Comparison of ENCODE assay signal across 17 mouse cellular contexts in genomic region chr11:111022681-111023281, GRCm38 (mm10). TPM values are rescaled to one million over a fixed set of nuclear protein-coding genes. Genes with fewer than 3 reads are reported as not detected.
DNase-seq lines count a peak whose midpoint lies in the region; ATAC-seq and TF ChIP-seq lines count a peak whose summit lies in the region.
"Had no signal": no experiment of that assay in that cellular context is flagged by ENCODE, and none has a peak within 500 bp of the region (broad histone marks: within the 10 kb centered on the region; RNA-seq: fewer than 3 reads in every experiment).

No protein-coding gene starts in this region.

- 32% methylated on average over 8 of the region's 8 CpGs for WGBS in forebrain, embryonic 11.5 days
- 22% methylated on average over 8 of the region's 8 CpGs for WGBS in forebrain, embryonic 15.5 days
- WGBS in forebrain, embryonic 14.5 days = 25% methylated on average over 8 of the region's 8 CpGs
- 51% methylated on average over 8 of the region's 8 CpGs for WGBS in neural tube, embryonic 12.5 days
- WGBS in kidney, adult 2 months = 68% methylated on average over 8 of the region's 8 CpGs

- no peak overlapping the region for H3K4me2 ChIP-seq in forebrain, embryonic 11.5 days (ENCODE audit: low read depth, low read length, severe bottlenecking)
- H3K4me2 ChIP-seq in forebrain, embryonic 15.5 days (replicated peaks) = no peak overlapping the region
- no peak overlapping the region for H3K4me2 ChIP-seq in forebrain, embryonic 14.5 days (ENCODE audit: low read length)
- H3K4me2 ChIP-seq in neural tube, embryonic 12.5 days (replicated peaks) = no peak overlapping the region
- H3K4me2 ChIP-seq: stomach, embryonic 15.5 days had no signal

- ATAC-seq in forebrain, embryonic 11.5 days (replicated peaks; ENCODE audit: low FRiP score) = peak; percentile 78
- no peak for ATAC-seq in forebrain, embryonic 15.5 days (replicated peaks)
- ATAC-seq in forebrain, embryonic 14.5 days = peak; percentile 23; the same call in 1 of the 2 replicates
- ATAC-seq in neural tube, embryonic 12.5 days (ENCODE audit: low FRiP score, low read depth) = 0 out of 2 replicates have a peak, but pooled peaks have one; percentile 33
- ATAC-seq in activated CD4-positive, CD25-positive, alpha-beta regulatory T cell, adult 4 months = no peak
- ATAC-seq: intestine, embryonic 16.5 days had no signal

- no peaks in the 10 kb centered on the region for H3K36me3 ChIP-seq in forebrain, embryonic 11.5 days (ENCODE audit: control insufficient read depth, insufficient read depth, low read length)
- no peaks in the 10 kb centered on the region for H3K36me3 ChIP-seq in forebrain, embryonic 15.5 days
- no peaks in the 10 kb centered on the region for H3K36me3 ChIP-seq in forebrain, embryonic 14.5 days (ENCODE audit: control insufficient read depth, insufficient read depth, low read length)
- no peaks in the 10 kb centered on the region for H3K36me3 ChIP-seq in neural tube, embryonic 12.5 days
- H3K36me3 ChIP-seq in kidney, adult 2 months (ENCODE audit: control insufficient read depth, insufficient read depth, low read length) = peaks cover 4% of the 10 kb centered on the region; the same call in 1 of the 2 replicates
- H3K36me3 ChIP-seq: stomach, embryonic 15.5 days had no signal

- no peak for DNase-seq in forebrain, embryonic 11.5 days (ENCODE audit: low spot score)
- DNase-seq in brain, embryonic 14.5 days (ENCODE audit: low read depth) = peak; percentile 72
- DNase-seq in forebrain, embryonic 14.5 days (ENCODE audit: low spot score) = peak; percentile 52
- no peak for DNase-seq in lung, adult 18-20 months
- no peak for DNase-seq in kidney, adult 2 months
- DNase-seq: adrenal gland, postnatal 14 days; cerebellum, postnatal 14 days; heart, postnatal 14 days; kidney, postnatal 14 days; lung, postnatal 4 days; thymus, postnatal 4 days had no signal

- H3K27ac ChIP-seq in forebrain, embryonic 11.5 days (ENCODE audit: low read depth, low read length) = no peak overlapping the region
- H3K27ac ChIP-seq in forebrain, embryonic 15.5 days (replicated peaks) = no peak overlapping the region
- no peak overlapping the region for H3K27ac ChIP-seq in forebrain, embryonic 14.5 days (ENCODE audit: low read depth, low read length)
- no peak overlapping the region for H3K27ac ChIP-seq in neural tube, embryonic 12.5 days
- no peak overlapping the region for H3K27ac ChIP-seq in kidney, adult 2 months (ENCODE audit: insufficient read depth, low read depth, low read length)
- H3K27ac ChIP-seq: liver, embryonic 14.5 days; stomach, embryonic 15.5 days had no signal

- no peak for TF ChIP-seq CTCF in brain, embryonic 14.5 days (IDR thresholded peaks at IDR 0.05; ENCODE audit: borderline replicate concordance, extremely low read depth, insufficient read depth, insufficient read length)
- no peak for TF ChIP-seq CTCF in kidney, adult 2 months (conservative IDR thresholded peaks at IDR 0.05; ENCODE audit: insufficient read depth, insufficient read length, low read depth, low read length)

- H3K4me1 ChIP-seq in forebrain, embryonic 11.5 days (replicated peaks; ENCODE audit: control insufficient read depth, insufficient read depth, low read length) = no peaks in the 10 kb centered on the region
- peaks cover 9% of the 10 kb centered on the region; the same call in 1 of the 2 replicates for H3K4me1 ChIP-seq in forebrain, embryonic 15.5 days
- H3K4me1 ChIP-seq in forebrain, embryonic 14.5 days (ENCODE audit: control insufficient read depth, insufficient read depth, low read length) = peaks cover 4% of the 10 kb centered on the region; the same call in 1 of the 2 replicates
- H3K4me1 ChIP-seq in neural tube, embryonic 12.5 days = peaks cover 3% of the 10 kb centered on the region; the same call in 1 of the 2 replicates
- no peaks in the 10 kb centered on the region for H3K4me1 ChIP-seq in kidney, adult 2 months (ENCODE audit: control insufficient read depth, insufficient read depth, low read length)
- H3K4me1 ChIP-seq: stomach, embryonic 15.5 days had no signal

- no peak overlapping the region for H3K9ac ChIP-seq in forebrain, embryonic 11.5 days (ENCODE audit: low read length)
- no peak overlapping the region for H3K9ac ChIP-seq in forebrain, embryonic 15.5 days (replicated peaks)
- H3K9ac ChIP-seq in forebrain, embryonic 14.5 days (ENCODE audit: low read length) = no peak overlapping the region
- no peak overlapping the region for H3K9ac ChIP-seq in neural tube, embryonic 12.5 days
- H3K9ac ChIP-seq: liver, embryonic 14.5 days; stomach, embryonic 15.5 days had no signal

- TF ChIP-seq POLR2A in brain, embryonic 14.5 days (IDR thresholded peaks at IDR 0.05; ENCODE audit: borderline replicate concordance, extremely low read depth, insufficient read depth, insufficient read length, poor library complexity, severe bottlenecking) = no peak
- no peak for TF ChIP-seq POLR2A in kidney, adult 2 months (IDR thresholded peaks at IDR 0.05; ENCODE audit: low read depth, low read length)

- H3K9me3 ChIP-seq in forebrain, embryonic 11.5 days (ENCODE audit: control insufficient read depth, low read length) = no peaks in the 10 kb centered on the region
- H3K9me3 ChIP-seq in forebrain, embryonic 15.5 days = no peaks in the 10 kb centered on the region
- no peaks in the 10 kb centered on the region for H3K9me3 ChIP-seq in forebrain, embryonic 14.5 days (replicated peaks; ENCODE audit: control insufficient read depth, low read length)
- H3K9me3 ChIP-seq in neural tube, embryonic 12.5 days = no peaks in the 10 kb centered on the region
- H3K9me3 ChIP-seq: stomach, embryonic 15.5 days had no signal

- H3K27me3 ChIP-seq in forebrain, embryonic 11.5 days (ENCODE audit: control insufficient read depth, insufficient read depth, low read length) = no peaks in the 10 kb centered on the region
- no peaks in the 10 kb centered on the region for H3K27me3 ChIP-seq in forebrain, embryonic 15.5 days
- H3K27me3 ChIP-seq in forebrain, embryonic 14.5 days (replicated peaks; ENCODE audit: control insufficient read depth, insufficient read depth, low read length) = no peaks in the 10 kb centered on the region
- no peaks in the 10 kb centered on the region for H3K27me3 ChIP-seq in neural tube, embryonic 12.5 days (replicated peaks)
- H3K27me3 ChIP-seq in kidney, adult 2 months (replicated peaks; ENCODE audit: control insufficient read depth, insufficient read depth, low read length) = no peaks in the 10 kb centered on the region; the same call in 1 of the 2 replicates
- H3K27me3 ChIP-seq: stomach, embryonic 15.5 days had no signal

- H3K4me3 ChIP-seq in forebrain, embryonic 11.5 days (ENCODE audit: low read depth, low read length) = no peak overlapping the region
- H3K4me3 ChIP-seq in forebrain, embryonic 15.5 days = no peak overlapping the region
- H3K4me3 ChIP-seq in forebrain, embryonic 14.5 days (ENCODE audit: low read depth, low read length) = no peak overlapping the region
- no peak overlapping the region for H3K4me3 ChIP-seq in neural tube, embryonic 12.5 days
- H3K4me3 ChIP-seq in kidney, adult 2 months (ENCODE audit: insufficient read depth, low read depth, low read length) = no peak overlapping the region
- H3K4me3 ChIP-seq: stomach, embryonic 15.5 days had no signal

RNA-seq across cellular contexts. Expression of gene Kcnj2, which starts 43.2 kb away (rescaled TPM):
- 0.33 and 0.40 TPM in 2 replicates for polyA plus RNA-seq in forebrain, embryonic 11.5 days (2014; fragmentation: Nextera tagmentation; extraction: Ambion mirVana)
- 1.0 and 1.3 TPM in 2 replicates for polyA plus RNA-seq in forebrain, embryonic 15.5 days (2015; fragmentation: Nextera tagmentation; extraction: Ambion mirVana)
- 2.3 and 3.3 TPM in 2 replicates for polyA plus RNA-seq in brain, embryonic 14.5 days (2012; rRNA removed)
- polyA plus RNA-seq in forebrain, embryonic 14.5 days (2014; fragmentation: Nextera tagmentation; extraction: Ambion mirVana) = 0.23 and 0.31 TPM in 2 replicates
- 1.2 and 1.3 TPM in 2 replicates for polyA plus RNA-seq in neural tube, embryonic 12.5 days (2016; fragmentation: Nextera tagmentation; extraction: Ambion mirVana)
- polyA plus RNA-seq in activated CD4-positive, CD25-positive, alpha-beta regulatory T cell, adult 4 months (2017; shearing (Covaris generic)) = under 1 TPM in 1 of 2 experiments, not detected in 1; 0.09 TPM
- polyA plus RNA-seq in kidney, adult 2 months (2012; rRNA removed) = 0.73 and 1.1 TPM in 2 replicates

RNA-seq across cellular contexts. Expression of gene Kcnj16, which starts 54.9 kb away (rescaled TPM):
- polyA plus RNA-seq in forebrain, embryonic 11.5 days (2014; fragmentation: Nextera tagmentation; extraction: Ambion mirVana) = 0.05 TPM in 1 of 2 replicates, not detected in the other
- polyA plus RNA-seq in forebrain, embryonic 15.5 days (2015; fragmentation: Nextera tagmentation; extraction: Ambion mirVana) = 0.13 and 0.40 TPM in 2 replicates
- polyA plus RNA-seq in brain, embryonic 14.5 days (2012; rRNA removed) = 0.37 and 0.98 TPM in 2 replicates
- polyA plus RNA-seq in forebrain, embryonic 14.5 days (2014; fragmentation: Nextera tagmentation; extraction: Ambion mirVana) = 0.14 TPM in 1 of 2 replicates, not detected in the other
- 0.06 TPM in 1 of 2 replicates, not detected in the other for polyA plus RNA-seq in neural tube, embryonic 12.5 days (2016; fragmentation: Nextera tagmentation; extraction: Ambion mirVana)
- under 1 TPM in 1 of 2 experiments, not detected in 1; 0.17 TPM for polyA plus RNA-seq in activated CD4-positive, CD25-positive, alpha-beta regulatory T cell, adult 4 months (2017; shearing (Covaris generic))
- 167 and 189 TPM in 2 replicates for polyA plus RNA-seq in kidney, adult 2 months (2012; rRNA removed)

Comparison
In these comparisons a context has a peak if more than half of its experiments do, and no peak if none do; other contexts are left out.
1. ATAC-seq: peak in forebrain, embryonic 11.5 days (single experiment), forebrain, embryonic 14.5 days (single experiment) and neural tube, embryonic 12.5 days (single experiment); none in forebrain, embryonic 15.5 days (single experiment) and activated CD4-positive, CD25-positive, alpha-beta regulatory T cell, adult 4 months (single experiment).
2. DNase-seq: peak in brain, embryonic 14.5 days (single experiment) and forebrain, embryonic 14.5 days (single experiment); none in forebrain, embryonic 11.5 days (single experiment), lung, adult 18-20 months (0 of 2) and kidney, adult 2 months (single experiment).
3. RNA of gene Kcnj16, which starts 54.9 kb away (polyA plus RNA-seq): 167 to 189 TPM in kidney, adult 2 months; 0.37 to 0.98 TPM in brain, embryonic 14.5 days, 0.17 TPM in activated CD4-positive, CD25-positive, alpha-beta regulatory T cell, adult 4 months, 0.13 to 0.40 TPM in forebrain, embryonic 15.5 days, 0.06 TPM in neural tube, embryonic 12.5 days, 0.05 TPM in forebrain, embryonic 11.5 days and 0.14 TPM in forebrain, embryonic 14.5 days; every median in the first group is over 10 times any median in the second.